Mouse (Mus musculus) layer of hippocampus, adult 18-20 months (tissue): ENCODE results near the gene 1700029H14Rik. TPM values are rescaled to one million over a fixed set of nuclear protein-coding genes. Genes with fewer than 3 reads are reported as not detected.

Experiments
- DNase-seq, 2 experiments: peaks; one replicate each; pipeline ENCODE4 v3.0.0; 2022; ENCODE audit warnings: low spot score in 2 of 2
- long read RNA-seq: library from polyadenylated mRNA; stranded (forward); transcript quantifications from one replicate; pipeline ENCODE4 v2.0.0, GENCODE M21; 2021
- total RNA-seq, 2 experiments: library from RNA; stranded (reverse); gene quantifications; 2 replicates each; pipeline ENCODE4 v1.2.3; 2021

Gene 1700029H14Rik
- not detected for total RNA-seq
- long read RNA-seq = 0 reads

DNA sequence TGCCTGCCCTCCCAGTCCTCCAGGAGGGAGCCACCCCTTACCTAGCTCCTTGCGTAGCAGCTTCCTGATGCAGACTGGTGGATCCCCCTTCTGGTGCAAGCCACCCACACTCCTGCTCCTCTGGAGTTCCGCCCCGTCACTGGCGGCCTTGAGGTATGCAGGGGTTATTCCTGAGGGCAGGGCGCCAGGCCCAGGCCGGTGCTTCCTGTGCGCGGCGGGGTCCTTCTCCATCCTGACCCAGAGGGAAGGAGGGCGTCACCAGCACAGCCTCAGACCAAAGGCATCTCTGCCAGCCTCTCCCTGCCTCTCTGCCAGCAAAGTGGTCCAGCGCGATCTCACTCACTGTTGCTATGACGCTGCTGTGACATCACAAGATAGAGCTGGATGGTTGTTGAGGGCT lies at the start of gene 1700029H14Rik:
Gene 1700029H14Rik, minus strand, starts transcription at position 344 of the 400 bp plus-strand sequence.
- no peak for DNase-seq

DNA sequence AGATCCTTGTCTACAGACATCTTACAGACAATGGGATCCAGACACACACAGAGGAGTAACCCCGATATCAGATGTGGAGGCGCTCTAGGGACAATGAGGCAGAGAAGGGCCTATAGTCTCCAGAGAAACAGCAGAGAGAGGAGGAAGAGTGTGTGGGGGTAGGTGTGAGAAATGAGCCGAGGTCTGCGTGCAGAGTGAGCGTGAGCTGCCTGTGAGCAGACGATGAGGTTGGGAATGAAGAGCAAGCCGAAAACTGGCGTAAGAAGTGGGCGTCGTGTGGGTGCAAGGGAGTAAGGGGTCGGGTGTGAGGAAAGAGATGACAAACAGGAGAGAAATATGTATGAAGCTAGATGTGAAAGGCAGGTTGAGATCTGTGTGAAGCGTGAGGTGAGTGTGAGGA lies 49.4 kb upstream of the 1700029H14Rik start:
- no peak for DNase-seq

DNA sequence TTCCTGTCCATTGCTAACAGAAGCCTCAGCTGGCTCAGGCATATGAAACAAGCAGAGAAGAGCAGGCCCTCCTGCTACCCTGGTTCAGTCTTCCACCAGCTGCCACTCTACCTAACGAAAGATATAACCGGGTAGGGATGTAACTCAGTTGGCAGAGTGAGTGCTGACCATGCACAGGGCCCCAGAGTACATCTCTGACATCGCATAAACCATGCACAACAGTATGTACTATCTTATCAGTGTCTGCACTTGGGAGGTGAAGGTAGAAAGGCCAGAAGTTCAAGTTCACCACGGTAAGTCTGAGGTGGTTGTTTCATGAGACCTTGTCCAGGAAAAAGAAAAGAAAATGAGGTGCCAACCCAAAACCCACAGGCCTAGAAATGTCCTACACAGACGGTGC lies 47.7 kb upstream of the 1700029H14Rik start:
- DNase-seq = no peak

DNA sequence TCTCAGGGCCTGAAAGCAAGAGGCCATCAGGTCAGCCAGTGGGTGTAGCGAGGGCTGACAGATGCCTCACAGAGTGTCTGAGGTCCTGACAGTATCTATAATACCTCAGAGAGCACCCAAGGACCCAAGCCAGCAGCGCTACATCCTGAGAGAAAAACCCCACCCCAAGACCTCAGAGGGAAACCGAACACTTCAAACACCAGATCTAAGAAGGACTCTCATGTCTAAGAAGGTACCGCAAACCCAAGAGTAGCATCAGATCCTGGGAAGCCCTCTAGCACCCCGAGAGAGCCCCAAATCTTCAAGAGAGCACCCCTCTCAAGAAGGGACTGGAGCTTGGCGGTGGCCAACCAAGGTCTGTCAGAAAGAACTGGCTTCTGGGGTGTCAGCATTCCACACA lies 46.7 kb upstream of the 1700029H14Rik start:
- no peak for DNase-seq

DNA sequence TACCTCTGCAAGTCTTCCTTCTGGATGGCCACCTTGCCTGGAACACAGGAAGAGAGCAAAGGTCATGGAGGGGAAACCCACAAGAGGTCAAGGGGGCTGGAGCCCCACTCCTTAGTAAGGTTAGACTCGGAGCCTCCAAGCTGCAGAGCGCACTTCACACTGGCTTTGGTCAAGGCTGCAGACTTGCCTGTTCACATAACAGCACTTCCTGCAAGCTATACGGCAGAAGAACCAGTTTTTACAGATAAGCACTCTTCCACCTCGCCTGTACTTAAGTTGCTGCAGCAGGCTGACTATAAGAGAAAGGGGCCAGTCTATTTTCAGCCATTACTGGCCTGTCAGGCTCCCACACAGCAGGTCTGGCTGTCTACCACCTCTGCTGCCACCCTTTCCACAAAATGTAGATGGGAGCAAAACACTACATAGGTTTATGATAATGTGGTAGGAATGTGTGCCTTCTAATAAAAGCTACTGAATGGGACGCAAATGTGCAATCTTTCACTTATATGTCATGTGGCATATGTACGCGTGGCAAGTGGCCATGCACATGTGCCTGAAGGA lies 43.7 kb upstream of the 1700029H14Rik start:
- DNase-seq = no peak

DNA sequence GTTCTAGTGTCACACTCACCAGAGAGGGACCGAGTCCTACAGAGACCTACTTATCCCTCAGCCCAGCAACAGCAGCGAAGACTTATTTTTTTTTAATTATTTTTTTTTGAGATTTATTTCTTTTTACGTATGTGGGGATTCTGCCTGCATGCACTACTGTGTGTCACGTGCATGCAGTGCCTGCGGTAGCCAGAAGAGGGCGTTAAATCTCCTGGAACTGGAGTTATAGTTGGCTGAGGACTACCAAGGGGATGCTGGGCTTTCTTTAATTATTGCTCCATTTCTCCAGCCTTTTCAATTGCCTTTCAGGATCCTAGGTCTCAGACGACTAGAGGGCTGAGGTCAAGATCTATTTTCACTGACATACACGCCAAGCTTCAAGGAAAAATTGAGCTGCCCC lies 40.4 kb upstream of the 1700029H14Rik start:
- peak in 1 of 2 experiments; percentile 70 for DNase-seq

DNA sequence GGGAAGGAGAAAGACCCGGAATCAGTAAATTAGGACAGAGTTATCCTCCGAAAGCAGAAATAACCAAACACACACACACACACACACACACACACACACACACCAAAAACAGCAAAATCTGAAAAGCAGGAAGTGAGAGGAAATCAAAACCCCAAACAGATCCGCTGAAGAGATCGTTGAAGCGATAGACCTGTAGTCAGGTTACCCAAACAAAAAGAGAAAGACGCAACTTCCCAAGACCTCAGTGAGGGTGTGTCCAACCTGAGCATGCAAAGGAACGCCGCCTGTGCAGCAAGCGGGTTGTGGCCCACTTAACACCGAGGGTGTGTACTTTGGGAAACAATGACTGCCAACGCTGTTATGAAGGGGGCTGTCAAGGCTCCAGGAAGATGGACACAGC lies 38.9 kb upstream of the 1700029H14Rik start:
- DNase-seq = no peak

DNA sequence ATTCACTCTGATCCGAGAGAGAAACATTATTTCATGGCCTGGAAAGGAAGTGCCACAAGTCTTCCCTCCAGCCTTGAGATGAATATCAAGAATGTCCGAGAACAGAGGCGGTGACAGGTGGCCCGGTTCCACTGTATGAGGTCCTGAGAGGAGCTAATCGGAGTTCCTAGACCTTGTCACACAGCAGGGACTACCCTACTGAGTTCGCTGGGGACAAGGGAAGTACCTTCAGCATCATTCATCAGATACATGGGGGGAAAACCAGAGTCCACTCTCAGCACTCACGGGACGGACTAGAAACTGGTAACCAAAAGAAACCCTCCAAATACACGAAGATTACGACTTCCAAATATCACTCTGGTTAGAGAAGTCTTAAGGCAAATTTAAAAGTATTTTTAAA lies 38.5 kb upstream of the 1700029H14Rik start:
- no peak for DNase-seq

DNA sequence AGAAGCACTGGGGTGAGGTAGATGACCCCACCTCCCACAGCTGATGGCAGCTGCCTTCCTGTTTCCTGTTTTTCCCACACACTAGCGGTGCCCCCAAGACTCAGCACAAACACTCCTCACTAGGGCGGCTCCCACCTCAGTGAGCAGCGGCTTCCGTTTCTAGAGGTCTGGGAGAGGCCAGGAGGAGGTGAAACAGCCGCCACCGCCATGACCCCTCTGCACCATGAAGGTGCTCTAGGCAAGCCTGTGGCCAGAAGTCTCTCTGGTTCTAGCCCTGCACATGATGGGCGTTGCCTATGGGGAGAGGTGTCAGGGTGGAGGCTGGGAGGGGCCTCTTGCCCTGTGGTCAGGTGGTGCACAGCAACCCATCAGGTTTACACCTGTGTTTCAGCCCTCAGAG lies 37.9 kb upstream of the 1700029H14Rik start:
- DNase-seq = no peak

DNA sequence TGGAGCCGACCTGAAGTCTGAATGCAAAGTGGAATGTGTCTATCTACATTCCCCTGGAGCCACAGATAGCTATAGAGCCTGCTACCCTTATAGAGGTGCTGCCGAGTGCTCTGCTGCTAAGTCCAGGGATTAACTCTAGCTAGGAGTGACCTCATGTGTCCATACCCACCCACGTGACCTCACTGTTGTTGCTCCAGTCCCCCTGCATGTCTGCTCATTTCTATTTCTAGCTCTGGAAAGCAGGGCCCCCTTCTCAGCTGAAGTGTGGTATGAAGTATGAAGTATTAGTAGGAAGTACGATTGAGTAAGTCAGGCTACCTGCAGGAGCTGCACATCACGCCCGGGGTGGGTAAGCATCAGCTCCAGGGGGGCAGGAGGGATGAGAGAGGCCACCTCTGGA lies 35.5 kb upstream of the 1700029H14Rik start:
- DNase-seq = no peak

DNA sequence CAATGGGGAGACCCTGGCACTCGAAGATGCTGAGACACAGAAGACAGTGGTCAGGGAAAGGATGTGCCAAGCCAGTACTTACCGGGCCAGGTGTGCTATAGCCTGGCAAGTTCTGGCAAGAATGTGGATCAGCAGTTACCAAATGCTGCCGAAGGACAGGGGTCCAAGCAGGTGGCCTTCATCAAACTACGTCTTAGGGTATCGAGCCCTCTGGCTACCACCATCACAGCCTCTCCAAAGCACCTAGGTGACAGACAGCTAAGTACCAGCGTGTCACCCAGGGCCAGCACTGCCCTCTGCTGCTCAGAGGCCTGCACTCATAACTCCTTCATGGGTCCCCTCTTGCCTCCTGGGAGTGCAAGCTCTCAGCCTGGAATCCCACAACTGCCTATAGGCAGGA lies 33.6 kb upstream of the 1700029H14Rik start:
- no peak for DNase-seq

DNA sequence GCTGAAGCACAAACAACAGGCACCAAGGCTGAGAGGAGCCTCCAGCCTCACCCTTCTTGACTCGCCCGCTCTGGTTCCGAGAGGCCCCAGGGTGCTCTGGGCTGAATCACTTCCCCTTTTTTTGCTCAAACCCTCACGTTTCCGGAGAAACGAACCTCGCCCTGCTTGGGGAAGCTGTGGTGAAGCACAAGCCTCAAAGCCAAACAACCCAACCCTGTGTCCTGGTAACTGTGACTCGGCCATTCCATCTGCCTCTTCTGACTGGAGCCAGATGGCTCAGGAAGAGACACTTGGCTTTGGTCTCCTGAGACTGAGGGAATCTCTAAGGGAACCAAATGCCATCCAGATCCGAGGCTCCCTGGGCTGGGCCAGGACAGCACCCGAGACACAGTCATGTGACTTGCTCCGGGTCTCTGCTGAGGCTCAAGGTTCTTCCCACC lies 32.6 kb upstream of the 1700029H14Rik start:
- DNase-seq = peak; percentile 15 to 42

DNA sequence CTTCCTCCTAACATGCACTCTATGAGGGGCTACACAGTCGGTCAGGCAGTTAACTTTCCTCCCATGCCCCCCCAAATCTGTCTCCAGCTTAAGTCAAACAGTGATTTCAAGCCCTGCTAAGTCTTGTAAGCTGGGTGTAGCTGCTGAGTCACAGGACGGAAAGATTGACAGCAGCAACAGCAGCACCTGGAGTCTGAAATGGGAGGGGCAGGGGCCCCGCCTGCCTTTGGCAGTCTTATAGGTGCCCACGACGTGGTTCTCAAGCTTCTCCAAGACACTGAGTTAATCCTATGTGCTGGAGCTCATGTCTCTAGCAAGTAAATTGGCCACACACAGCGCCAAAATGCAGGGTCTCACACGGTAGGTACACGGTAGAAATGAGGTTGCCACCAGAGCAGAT lies 31.1 kb upstream of the 1700029H14Rik start:
- DNase-seq = no peak

DNA sequence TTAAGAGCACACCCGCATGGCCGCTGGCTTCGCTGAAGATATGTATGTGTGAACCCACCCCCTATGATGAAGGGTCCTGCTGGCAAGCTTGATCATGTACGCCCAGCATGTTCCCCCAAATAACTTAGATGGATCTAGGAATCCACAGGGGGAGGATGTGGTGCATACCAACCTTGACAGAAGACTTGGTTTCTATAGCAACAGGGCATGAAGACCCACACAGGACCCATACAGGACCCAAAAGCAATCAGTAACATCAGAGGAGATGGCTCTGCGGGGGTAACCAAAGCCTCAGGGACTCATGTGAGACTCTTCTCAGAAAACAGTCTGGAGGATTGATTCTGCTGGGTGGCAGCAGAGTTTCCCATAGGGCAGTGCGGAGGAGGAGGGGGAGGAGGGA lies 29.0 kb upstream of the 1700029H14Rik start:
- DNase-seq = no peak

DNA sequence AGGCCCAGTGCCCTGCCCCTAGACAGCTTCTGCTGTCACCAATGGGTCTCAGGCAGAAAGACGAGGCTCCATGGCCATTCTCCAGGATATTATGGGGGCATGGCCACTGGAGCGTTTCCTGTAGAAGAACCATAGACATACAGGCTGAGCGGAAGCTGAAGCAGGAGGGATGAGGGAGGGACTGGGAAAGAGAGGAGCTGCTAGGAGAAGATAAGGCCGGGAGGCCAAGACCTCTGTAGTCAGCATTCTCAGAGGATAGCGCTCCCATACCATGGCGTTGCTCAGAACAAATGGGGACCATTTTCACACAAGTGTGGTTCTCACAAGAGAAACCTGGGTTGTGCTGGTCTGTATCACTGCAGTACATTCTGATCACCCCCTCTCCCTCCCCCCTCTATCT lies 26.8 kb upstream of the 1700029H14Rik start:
- DNase-seq = no peak

DNA sequence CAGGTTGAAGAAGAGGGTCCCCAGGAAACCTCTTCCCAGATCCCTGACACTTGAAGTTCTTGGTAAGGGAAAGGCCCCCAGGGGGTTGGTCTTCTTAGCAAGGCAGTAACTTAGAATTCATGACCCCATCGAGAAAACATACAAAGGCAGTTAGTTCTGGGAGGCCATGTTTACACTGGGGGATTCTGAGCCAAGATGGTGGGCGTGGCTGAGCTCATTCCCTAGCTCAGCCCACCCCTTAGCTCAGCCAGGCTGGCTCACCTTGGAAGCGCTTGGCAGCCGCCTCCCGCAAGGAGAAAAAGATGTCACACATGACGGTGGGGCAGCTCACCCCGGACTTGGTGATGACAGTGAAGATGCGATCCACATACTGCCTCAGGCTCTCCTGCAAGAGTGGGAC lies 22.4 kb upstream of the 1700029H14Rik start:
- DNase-seq = no peak

DNA sequence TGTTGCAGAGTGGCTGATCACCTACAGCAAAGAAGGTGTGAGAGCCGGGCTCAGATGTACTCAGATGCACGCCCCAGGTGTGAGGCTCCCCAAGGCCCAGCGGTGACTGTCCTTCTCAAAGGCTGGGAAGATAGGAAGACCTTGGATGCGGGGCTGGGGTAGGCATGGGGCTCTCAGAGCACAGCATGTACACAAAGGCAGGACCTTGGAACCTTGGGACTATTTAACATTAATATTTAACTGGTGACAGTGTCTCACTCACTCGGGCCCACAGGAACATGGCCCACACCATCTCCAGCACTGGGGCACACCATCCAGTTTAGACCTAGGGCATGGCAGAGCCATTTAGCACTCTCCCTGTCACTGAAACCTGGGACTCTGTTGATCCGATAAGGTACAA lies 15.6 kb upstream of the 1700029H14Rik start:
- DNase-seq = no peak

DNA sequence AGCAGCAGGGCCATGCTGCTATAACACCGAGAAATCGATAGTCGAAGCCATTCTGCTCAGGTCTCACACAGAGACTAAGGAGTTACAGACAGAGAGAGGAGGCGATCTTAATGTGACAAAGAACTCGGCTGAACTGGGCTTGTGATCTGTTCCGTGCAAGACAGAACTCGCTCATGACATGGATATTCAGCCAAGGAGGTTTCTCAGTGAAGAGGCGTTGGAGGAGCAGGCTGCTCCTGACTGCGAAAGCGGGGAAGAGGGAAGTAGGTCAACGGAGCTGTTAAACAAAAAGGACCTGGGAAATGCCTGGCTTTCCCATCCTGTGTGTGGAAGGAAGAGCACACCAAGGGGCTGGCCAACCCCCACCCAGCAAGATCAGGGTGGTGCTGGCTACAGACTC lies 9.7 kb upstream of the 1700029H14Rik start:
- no peak for DNase-seq

DNA sequence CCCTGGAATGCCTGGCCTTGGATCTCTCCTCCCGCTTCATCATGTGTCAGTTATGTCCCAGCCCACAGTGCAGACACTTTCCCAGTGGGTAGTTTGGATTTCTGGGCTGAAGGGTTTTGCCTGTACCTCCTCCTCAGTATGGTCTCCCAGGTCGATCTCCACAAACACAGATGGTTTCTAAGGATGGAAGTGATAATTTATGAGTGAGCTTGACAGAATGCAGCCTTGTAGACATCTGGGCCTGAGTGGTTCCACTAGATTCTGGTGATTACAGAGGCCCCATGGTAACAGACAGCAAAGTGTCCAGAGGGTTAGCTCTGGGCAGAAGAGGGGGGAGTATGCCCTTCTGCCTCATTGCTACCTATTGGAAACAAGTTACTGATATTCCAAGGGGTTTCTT lies 4.7 kb downstream of the 1700029H14Rik start:
- no peak for DNase-seq

DNA sequence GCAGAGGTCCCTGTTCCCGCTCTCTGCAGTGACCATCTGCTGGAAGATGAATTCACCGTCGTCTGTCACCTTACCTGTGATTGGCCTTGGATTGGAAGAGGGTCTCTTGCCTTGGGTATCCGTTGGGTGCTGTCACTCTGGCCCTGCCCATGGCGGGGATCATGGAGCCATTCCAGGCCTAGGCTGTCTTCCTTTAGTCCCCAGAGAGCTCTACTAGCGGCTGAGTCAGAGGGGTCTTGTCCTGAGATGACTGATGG lies 10.8 kb downstream of the 1700029H14Rik start:
- no peak for DNase-seq

DNA sequence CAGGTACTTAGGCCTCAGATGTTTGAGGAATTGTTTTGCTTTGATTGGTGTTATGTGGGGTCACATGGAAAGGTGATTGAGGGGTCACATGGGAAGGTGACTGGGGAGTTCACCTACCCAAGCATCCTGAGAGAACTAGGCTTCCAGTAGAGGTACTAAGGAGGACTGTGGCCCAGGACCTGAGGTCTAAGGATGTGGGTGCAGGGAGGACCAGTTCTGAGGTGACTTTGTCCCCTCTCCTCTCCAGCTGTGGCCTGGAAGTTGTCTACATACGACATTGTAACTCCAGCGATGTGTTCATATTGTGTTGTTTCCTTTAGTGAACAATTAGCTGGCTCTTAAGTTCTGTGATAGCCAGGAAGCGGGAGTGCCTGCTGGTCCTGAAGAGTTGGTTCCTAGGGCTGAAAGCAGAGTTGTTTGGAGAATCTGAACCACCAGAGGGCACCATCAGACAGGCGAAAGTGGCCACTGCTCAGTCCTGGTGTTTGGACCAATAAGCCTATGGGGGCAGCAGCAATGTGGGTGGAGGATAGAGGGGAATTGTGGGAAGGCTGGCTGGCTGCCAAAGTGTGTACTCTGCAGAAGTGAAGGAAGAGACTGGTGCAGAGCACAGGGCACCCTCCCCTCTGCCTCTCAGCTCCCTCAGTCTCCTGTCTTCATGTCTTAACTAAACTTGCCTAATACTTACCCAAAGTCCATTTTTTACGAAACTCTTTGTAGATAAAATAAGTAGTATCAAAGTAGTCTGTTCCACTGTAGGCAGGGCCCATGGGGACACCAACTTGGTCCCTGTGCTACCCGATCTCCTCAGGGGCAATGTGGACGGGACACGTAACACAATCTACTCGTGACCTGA lies 11.3 kb downstream of the 1700029H14Rik start:
- DNase-seq = peak; percentile 92 to 97

DNA sequence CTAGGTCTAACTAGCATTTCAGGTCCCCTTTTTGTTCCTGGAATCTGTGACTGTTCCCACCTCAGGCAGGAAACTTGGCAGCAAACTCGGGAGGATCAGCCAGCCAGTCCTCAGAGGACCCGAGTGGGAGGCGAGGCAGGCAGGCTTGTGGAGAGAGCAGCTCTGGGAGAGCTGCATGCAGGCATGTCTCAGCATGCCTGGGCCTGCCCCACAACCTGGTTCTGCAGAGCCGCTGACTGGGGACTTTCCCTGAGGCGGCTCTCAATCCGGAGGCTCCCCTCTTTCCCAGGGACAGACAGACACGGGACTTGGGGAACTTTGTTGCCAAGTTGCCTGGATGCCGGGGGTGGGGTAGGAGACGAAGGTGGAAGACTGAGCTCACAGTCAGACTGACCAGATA lies 13.4 kb downstream of the 1700029H14Rik start:
- DNase-seq = peak in 1 of 2 experiments; percentile 44

DNA sequence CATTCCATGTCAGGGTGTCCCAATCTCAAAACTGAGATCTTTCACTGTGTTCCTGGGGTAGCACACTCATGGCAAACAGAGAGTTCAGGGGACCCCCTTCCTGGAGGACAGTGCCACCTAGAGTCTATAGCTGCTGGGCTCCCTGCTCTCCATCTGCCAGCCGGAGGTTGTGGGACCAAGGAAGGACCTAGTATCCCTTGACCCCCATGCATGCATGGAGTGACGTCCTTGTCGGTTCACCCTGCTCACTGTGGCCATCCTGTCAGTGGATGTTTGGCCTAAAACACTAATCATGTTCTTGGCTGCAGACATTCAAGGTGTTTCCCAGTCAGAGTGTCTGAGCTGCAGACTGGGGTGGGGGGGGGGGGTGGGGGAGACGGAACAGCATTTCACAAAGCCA lies 14.0 kb downstream of the 1700029H14Rik start:
- peak in 1 of 2 experiments; percentile 40 for DNase-seq
